Comparison of ENCODE assay signal across 7 mouse cellular contexts in genomic region chrX:166514035-166514434, GRCm38 (mm10). TPM values are rescaled to one million over a fixed set of nuclear protein-coding genes. Genes with fewer than 3 reads are reported as not detected.
DNase-seq lines count a peak whose midpoint lies in the region; ATAC-seq lines count a peak whose summit lies in the region.
"Not testable (repeated sequence)": the region's sequence is repeated elsewhere in the genome, so short reads cannot be mapped to it uniquely, and the experiment has no call there.

No protein-coding gene starts in this region.

- not testable (repeated sequence) for ATAC-seq in embryonic facial prominence, embryonic 11.5 days (replicated peaks; ENCODE audit: insufficient number of reproducible peaks, low FRiP score, low TSS enrichment, low read depth); heart, embryonic 14.5 days (ENCODE audit: insufficient number of reproducible peaks, insufficient read depth, low FRiP score, low read depth); limb, embryonic 12.5 days (ENCODE audit: insufficient number of reproducible peaks, insufficient read depth, low FRiP score, low TSS enrichment, low read depth)

- not testable (repeated sequence) for H3K4me1 ChIP-seq in embryonic facial prominence, embryonic 11.5 days (ENCODE audit: control insufficient read depth, insufficient read depth, low read length); heart, embryonic 14.5 days (ENCODE audit: control insufficient read depth in 2 of 2, insufficient read depth in 2 of 2, low read length in 2 of 2); limb, embryonic 12.5 days (replicated peaks)

- not testable (repeated sequence) for H3K4me2 ChIP-seq in embryonic facial prominence, embryonic 11.5 days (ENCODE audit: low read depth, low read length)
- H3K4me2 ChIP-seq in heart, embryonic 14.5 days (ENCODE audit: low read length), result peak overlapping the region; percentile 40
- peak overlapping the region; percentile 28 for H3K4me2 ChIP-seq in limb, embryonic 12.5 days

- DNase-seq in T-cell, adult 2 months (ENCODE audit: low spot score), result peak; percentile 36
- peak; percentile 21 for DNase-seq in embryonic facial prominence, embryonic 11.5 days (ENCODE audit: low spot score)
- peak; percentile 42 for DNase-seq in kidney, adult 11 months
- peak; percentile 39 for DNase-seq in lung, postnatal 10 days
- DNase-seq in retina, postnatal 1 day, result peak; percentile 11

- not testable (repeated sequence) for H3K36me3 ChIP-seq in embryonic facial prominence, embryonic 11.5 days (replicated peaks; ENCODE audit: control insufficient read depth, insufficient read depth, low read depth, low read length); heart, embryonic 14.5 days (ENCODE audit: control insufficient read depth, insufficient read depth, low read length); limb, embryonic 12.5 days

- H3K9ac ChIP-seq in embryonic facial prominence, embryonic 11.5 days (replicated peaks; ENCODE audit: low read length); heart, embryonic 14.5 days (ENCODE audit: low read length); limb, embryonic 12.5 days (replicated peaks): not testable (repeated sequence)

- 36% methylated on average over 12 of the region's 12 CpGs for WGBS in embryonic facial prominence, embryonic 11.5 days
- WGBS in heart, embryonic 14.5 days, result 27% methylated on average over 12 of the region's 12 CpGs
- WGBS in limb, embryonic 12.5 days, result 22% methylated on average over 12 of the region's 12 CpGs

- not testable (repeated sequence) for H3K27ac ChIP-seq in embryonic facial prominence, embryonic 11.5 days (replicated peaks; ENCODE audit: low read depth, low read length); heart, embryonic 14.5 days (replicated peaks in 1 of 2; ENCODE audit: control insufficient read depth in 1 of 2, insufficient read depth in 1 of 2, low read depth in 2 of 2, low read length in 2 of 2)
- peak overlapping the region; percentile 29; the same call in 1 of the 2 replicates for H3K27ac ChIP-seq in limb, embryonic 12.5 days

- not testable (repeated sequence) for H3K9me3 ChIP-seq in embryonic facial prominence, embryonic 11.5 days (replicated peaks; ENCODE audit: control insufficient read depth, low read length); heart, embryonic 14.5 days (ENCODE audit: control insufficient read depth, low read length); limb, embryonic 12.5 days

- not testable (repeated sequence) for H3K27me3 ChIP-seq in embryonic facial prominence, embryonic 11.5 days (ENCODE audit: control insufficient read depth, insufficient read depth, low read length); heart, embryonic 14.5 days (ENCODE audit: control insufficient read depth, insufficient read depth, low read length)
- H3K27me3 ChIP-seq in limb, embryonic 12.5 days, result peaks cover 37% of the 10 kb centered on the region

- H3K4me3 ChIP-seq in embryonic facial prominence, embryonic 11.5 days (ENCODE audit: low read depth, low read length); heart, embryonic 14.5 days (ENCODE audit: control insufficient read depth in 1 of 2, insufficient read depth in 1 of 2, low read depth in 1 of 2, low read length in 2 of 2); limb, embryonic 12.5 days (replicated peaks): not testable (repeated sequence)

RNA-seq across cellular contexts. Expression of gene Tceanc, which starts 4.3 kb away (rescaled TPM):
- 10.7 and 12.3 TPM in 2 replicates for polyA plus RNA-seq in embryonic facial prominence, embryonic 11.5 days (2014; fragmentation: Nextera tagmentation; extraction: Ambion mirVana)
- 6.2 and 6.6 TPM in 2 replicates for polyA plus RNA-seq in heart, embryonic 14.5 days (2014; fragmentation: Nextera tagmentation; extraction: Ambion mirVana)
- 13.9 and 14.0 TPM in 2 replicates for polyA plus RNA-seq in limb, embryonic 12.5 days (2016; fragmentation: Nextera tagmentation; extraction: Ambion mirVana)

RNA-seq across cellular contexts. Expression of gene Rab9, which starts 34.4 kb away (rescaled TPM):
- polyA plus RNA-seq in embryonic facial prominence, embryonic 11.5 days (2014; fragmentation: Nextera tagmentation; extraction: Ambion mirVana), result 60.1 and 66.8 TPM in 2 replicates
- polyA plus RNA-seq in heart, embryonic 14.5 days (2014; fragmentation: Nextera tagmentation; extraction: Ambion mirVana), result 34.3 and 36.4 TPM in 2 replicates
- 55.7 and 58.0 TPM in 2 replicates for polyA plus RNA-seq in limb, embryonic 12.5 days (2016; fragmentation: Nextera tagmentation; extraction: Ambion mirVana)
